Mouse (Mus musculus): ENCODE measurements around the gene Pyy.

Gene Pyy

DNA sequence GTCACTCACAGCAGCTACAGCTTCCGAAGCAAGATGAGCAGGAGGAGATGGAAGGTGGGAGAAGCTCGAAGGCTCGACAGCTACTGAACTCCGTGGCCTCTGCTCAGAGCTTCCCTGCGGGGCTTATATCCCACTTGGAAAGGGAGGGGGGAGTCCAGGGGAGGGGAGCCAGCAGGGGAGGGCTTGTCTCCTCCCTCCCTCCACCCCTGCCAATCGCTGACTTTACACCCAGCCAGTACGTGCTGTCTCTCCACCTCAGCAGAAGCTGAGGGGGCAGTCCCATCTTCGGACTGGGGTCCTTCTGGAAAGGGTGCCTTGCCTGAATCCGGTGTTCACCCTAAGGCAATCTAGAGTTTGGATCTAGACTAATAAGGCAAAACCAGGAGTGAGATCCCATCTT is at the start of gene Pyy:
Gene Pyy (minus strand): TSS at position 101 of the 400 bp plus-strand sequence.
- DNase-seq (ENCODE audit: low read depth in 1 of 2, low spot score in 2 of 2), result no peak

DNA sequence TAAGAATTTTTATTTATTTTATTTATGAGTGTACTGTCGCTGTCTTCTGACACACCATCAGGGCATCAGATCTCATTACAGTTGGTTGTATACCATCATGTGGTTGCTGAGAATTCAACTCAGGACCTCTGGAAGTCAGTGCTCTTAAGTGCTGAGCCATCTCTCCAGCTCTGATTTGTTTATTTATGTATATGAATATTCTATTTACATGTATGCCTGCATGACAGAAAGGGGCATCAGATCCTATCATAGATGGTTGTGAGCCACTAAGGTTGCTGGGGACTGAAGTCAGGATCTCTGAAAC is 49.1 kb upstream of the Pyy start:
- DNase-seq (ENCODE audit: low read depth in 1 of 2, low spot score in 2 of 2), result no peak

DNA sequence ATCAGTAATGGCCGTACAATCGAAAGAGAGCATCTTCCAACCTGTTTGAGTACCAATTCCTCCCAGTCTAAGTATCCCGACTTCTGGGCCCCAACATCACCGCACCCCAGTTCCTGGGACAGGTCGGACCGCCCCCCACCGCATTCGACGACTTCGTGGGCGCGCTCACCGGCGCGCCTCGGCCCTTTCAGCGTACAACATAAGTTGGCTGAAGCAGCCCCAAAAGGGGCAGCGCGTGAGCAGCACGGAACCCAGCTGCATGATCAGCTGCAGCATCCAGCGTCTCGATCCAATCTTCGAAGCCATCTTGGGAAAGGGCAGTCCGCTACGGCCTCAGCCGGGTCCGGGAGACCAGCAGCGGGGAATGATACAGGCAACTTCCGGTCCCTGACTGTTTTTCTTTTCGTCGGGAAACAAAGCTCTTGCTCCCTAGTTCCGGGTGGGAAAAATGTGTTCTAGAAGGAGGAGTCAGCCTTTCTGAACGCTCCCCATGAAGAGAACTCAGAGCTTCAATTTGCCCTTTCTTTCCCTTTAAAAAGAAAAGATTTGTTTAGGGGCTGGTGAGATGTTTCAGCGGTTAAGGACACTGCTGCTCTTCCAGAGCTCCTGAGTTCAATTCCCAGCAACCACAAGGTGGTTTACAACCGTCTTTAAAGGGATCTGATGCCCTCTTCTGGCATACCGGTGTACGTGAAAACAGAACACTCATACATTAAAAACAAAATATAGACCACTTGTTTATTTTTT is 48.6 kb upstream of the Pyy start, which contains the start of gene Tmem101:
Gene Tmem101 (minus strand): TSS at position 366 of the 747 bp plus-strand sequence.
- peak; percentile 68 to 82 for DNase-seq (ENCODE audit: low read depth in 1 of 2, low spot score in 2 of 2)

DNA sequence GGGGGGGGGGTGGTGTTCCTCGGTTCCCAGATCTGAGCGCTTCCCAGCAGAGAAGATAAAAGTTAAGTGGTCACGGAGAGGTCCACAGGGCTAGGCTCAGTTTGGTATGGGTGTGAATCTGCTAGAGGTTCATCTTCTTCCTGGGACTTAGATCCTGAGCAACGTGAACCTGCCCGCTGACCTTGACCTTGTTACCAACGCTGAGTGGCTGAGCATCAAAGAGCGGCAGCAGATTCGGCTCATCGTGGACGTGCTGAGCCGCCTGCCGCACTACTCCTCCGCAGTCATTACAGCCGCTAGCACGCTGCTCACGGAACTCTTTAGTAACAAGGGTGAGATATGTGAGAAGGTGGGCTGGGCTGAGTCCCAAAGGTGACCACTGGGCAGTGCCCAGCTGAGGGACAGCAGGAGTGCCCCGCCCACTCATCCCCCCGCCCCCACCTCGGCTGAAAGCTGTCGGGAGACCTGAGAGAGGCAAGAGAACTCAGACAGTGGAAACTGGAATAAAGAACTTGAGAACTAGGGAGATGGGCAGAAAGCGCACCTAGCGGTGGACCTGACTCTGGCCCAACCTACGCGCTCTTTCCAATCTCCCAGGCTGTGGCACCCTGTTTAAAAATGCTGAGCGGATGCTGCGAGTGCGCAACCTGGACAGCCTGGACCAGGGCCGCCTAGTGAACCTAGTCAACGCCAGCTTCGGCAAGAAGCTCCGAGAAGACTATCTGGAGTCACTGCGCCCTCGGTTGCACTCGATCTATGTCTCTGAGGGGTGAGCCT is 39.8 kb upstream of the Pyy start:
- no peak for DNase-seq (ENCODE audit: low read depth in 1 of 2, low spot score in 2 of 2)

- no peak for DNase-seq (ENCODE audit: low read depth in 1 of 2, low spot score in 2 of 2)
Observed at GRCm38 (mm10) chr11:102146531-102146930, 38.9 kb upstream of the Pyy start.

GRCm38 (mm10) chr11:102146005-102146404 is 38.4 kb upstream of the Pyy start:
- DNase-seq (ENCODE audit: low read depth in 1 of 2, low spot score in 2 of 2), result no peak

DNA sequence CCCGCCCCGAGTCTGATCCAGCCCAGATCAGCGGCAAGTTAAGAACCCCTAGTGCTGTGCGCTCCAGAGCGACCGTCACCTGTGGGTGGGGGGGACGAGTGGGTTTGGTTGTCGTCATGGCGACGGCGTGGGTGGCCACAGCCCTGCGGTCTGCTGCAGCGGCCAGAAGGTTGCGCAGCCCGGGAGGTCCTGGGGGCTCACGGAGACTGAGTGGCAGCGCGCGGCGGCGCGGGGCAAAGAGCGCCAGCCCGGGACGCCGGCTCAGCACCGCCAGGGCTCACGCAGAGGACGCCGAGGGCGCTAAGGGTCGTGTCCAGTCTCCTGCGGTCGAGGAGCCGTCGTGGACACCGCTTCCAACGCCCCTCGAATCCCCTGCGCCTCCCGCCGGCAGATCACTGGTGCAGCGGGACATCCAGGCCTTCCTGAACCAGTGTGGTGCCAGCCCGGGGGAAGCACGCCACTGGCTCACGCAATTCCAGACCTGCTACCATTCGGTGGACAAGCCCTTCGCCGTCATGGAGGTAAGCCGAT is 37.9 kb upstream of the Pyy start, which contains the start of gene Nags:
Gene Nags (plus strand): TSS at position 43 of the 531 bp plus-strand sequence.
- DNase-seq (ENCODE audit: low read depth in 1 of 2, low spot score in 2 of 2), result no peak

DNA sequence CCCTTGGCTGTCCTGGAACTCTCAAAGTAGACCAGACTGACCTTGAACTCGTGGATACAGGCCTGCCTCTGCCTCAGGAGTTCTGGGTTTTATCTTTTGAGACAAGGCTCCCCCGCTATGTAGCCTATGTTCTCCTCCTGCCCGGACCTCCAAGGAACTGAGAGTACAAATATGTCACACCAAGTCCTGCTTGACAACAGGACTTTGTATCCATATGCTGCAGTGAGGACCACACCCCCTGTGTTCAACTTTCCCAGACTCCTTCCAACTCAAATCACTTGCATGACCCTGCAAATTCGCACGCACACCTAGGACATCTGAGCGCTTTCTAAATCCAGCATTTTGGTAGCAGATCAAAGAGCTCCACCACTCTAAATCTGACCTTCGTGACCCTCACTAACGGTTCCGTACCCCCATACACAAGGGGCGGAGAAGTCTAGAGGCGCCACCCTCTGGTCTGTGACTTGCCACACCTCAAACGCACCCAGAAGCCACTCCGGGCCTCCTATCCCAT is 37.4 kb upstream of the Pyy start:
- no peak for DNase-seq (ENCODE audit: low read depth in 1 of 2, low spot score in 2 of 2)

DNA sequence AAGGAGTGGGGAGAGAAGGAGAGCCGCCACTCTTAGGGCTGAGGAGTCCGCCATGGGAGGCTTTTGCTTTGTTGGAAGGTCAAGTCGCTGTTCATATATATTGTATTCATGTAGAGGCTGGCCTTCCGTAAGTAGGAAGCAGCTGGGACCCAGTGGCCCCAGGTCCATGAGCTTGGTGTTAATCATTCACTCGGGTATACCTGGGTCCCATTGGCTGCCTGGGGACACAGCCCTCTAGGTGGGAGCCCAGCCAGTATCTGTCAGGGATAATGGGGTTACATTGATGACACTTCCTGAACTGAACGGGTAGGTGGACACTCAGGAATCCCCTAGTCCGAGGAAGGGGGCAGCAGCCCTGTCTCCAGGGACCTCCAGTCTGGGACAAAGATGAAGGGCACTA is 34.7 kb upstream of the Pyy start:
- no peak for DNase-seq (ENCODE audit: low read depth in 1 of 2, low spot score in 2 of 2)

DNA sequence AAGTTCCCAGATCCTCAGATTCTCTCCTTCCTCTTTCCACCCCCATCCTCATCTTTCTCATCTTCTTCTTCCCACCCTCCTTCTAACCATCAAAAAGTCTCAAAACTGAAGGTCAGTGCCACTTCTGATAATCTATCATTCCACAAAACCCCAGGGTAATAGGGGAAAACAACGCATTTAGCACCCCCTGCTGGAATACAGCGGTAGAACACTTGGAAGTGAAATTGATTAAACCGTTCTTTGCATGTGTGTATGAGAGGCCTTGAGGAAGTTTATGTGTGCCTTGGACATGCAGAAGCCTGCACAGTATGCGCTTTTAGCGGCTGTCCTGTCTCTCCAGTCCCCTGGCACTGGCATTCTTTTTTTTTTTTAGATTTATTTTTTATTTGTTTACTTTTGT is 32.9 kb upstream of the Pyy start:
- DNase-seq (ENCODE audit: low read depth in 1 of 2, low spot score in 2 of 2), result peak in 1 of 2 experiments; percentile 58

GRCm38 (mm10) chr11:102138447-102138740 is 30.8 kb upstream of the Pyy start:
- peak in 1 of 2 experiments; percentile 33 for DNase-seq (ENCODE audit: low read depth in 1 of 2, low spot score in 2 of 2)

DNA sequence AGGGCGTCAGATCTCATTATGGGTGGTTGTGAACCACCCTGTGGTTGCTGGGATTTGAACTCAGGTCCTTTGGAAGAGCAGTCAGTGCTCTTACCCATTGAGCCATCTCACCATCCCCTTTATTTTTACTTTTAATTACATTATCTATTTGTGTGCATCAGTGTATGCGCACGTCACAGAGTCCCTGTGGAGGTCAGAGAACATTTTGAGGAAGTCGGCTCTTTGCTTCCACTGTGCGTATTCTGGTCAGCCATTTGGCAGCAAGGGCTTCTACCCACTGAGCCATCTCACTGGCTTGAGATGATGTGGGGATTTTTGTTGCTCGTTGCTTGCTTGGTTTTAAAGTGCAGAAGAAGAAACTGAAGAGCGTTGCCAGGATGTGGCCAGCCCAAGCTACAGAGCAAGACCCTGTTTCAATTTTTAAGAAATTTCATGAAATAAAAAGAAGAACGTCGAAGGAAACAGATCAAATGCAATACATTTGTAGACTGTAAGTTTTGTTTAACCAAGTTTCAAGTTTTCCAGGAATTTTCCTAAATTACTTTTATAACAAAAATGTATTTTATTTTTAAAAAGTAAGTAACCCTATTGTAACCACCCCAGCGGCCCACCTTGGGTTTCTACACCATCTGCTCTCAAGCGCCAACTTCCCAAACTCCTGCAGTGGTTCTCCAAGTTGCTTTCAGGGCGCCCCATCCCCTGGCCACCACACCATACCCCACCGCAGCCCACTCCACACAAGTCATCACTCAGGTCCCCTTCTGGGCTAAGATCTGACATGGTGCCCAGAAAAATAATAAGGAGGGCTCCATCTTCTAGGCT is 30.2 kb upstream of the Pyy start:
- peak in 1 of 2 experiments; percentile 25 for DNase-seq (ENCODE audit: low read depth in 1 of 2, low spot score in 2 of 2)

- DNase-seq (ENCODE audit: low read depth in 1 of 2, low spot score in 2 of 2), result no peak
Observed at GRCm38 (mm10) chr11:102134516-102134915, 26.9 kb upstream of the Pyy start.

GRCm38 (mm10) chr11:102117386-102117785 is 9.8 kb upstream of the Pyy start:
- DNase-seq (ENCODE audit: low read depth in 1 of 2, low spot score in 2 of 2), result no peak

DNA sequence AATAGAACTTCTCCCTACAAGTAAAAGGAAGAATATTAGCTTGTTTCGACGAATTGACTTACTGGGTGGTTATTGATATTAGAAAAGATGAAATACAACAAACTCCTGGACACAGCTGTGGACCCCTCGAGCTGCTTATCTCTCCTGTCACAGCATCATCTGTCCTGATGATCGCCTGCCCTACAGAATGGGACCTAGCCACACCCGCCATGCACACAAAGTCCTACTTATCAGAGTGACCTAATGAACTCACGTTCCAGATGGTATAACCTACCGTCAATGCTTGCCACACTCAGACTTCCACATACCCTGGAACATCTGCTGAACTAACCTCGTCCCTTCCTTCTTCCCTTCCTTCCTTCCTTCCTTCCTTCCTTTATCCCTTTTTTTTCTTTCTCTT is 8.6 kb upstream of the Pyy start:
- DNase-seq (ENCODE audit: low read depth in 1 of 2, low spot score in 2 of 2), result no peak

DNA sequence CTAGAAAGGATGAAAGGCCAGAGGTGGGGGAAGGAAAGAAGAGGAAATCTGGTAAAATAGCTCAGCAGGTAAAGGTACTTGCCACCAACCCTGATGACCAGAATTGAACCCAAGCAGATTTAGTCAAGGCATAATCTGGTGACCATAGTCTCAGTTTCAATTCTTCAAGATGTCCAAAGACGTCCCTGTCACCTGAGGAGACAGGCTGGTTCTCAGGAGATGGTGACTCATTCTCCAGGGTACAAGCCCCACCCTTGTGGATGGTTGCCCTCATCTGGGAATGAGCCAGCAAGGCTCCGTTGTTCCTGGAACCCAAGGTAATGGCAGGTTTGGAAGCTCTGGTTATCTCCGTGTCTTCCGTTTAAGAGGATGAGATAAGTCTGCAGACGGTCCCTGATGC is 3.9 kb upstream of the Pyy start:
- DNase-seq (ENCODE audit: low read depth in 1 of 2, low spot score in 2 of 2), result no peak

GRCm38 (mm10) chr11:102106911-102107310 is 721 bp downstream of the Pyy start:
- no peak for DNase-seq (ENCODE audit: low read depth in 1 of 2, low spot score in 2 of 2)

DNA sequence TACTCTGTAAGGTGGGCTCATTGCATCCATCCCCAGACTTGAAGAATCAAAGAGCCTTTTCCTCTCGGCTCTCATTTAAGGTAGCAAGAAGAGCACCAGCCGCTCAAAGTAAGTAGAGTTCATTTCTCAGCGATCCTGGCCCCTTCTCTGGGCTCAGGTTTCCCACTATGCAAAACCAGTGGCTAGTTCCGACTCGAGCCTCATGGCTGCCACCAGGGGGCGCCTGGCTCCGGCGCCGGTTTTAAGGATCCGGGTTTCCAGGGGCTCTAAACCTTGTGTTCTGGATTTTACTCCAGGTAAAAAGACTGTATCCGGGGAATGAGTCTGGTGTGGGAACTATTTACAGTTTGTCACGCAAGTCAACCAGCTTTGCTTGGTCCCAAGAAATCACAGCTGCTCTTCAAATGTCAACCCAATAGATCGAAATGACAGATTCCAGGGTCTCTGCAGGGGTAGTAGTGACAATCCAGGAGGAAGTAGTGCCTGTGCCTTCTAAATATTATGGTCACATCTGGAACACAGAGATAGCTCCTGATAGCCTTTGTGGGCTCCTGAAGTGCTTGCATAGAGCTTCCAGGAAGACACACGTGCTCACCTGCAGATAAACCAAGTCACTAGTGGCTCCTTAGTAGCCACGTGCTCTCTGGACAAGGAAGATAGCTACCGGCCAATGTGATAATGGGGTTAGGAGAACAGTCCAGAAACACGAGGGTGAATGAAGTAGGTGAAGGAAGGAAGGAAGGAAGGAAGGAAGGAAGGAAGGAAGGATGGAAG is 5.0 kb downstream of the Pyy start:
- peak in 1 of 2 experiments; percentile 19 for DNase-seq (ENCODE audit: low read depth in 1 of 2, low spot score in 2 of 2)

GRCm38 (mm10) chr11:102101219-102101618 is 6.4 kb downstream of the Pyy start, which contains the start of gene Ppy:
Gene Ppy, minus strand, starts transcription at chr11:102101319.
- no peak for DNase-seq (ENCODE audit: low read depth in 1 of 2, low spot score in 2 of 2)

DNA sequence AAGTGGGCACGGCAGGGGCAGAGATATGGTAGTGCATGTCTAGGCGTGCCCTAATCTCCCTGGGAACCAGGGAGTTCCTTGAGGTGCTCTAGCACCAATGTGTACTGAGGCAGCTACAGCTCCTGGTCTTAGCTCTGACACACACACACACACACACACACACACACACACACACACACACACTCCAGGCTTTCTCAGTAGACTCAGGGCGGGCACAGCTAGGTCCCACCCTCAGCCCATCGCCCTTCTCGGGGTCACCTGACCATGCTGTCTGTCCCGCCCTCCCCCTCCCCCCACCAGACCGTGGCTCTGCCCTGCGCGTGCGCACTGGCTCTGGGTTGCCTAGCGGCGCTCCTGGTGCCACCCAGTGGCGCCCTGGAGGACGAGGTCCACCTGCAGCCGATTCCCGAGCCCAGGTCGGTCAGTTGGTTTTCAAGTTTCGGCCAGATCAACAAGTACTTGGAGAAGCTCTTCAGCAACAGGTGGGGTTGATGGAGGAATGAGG is 10.7 kb downstream of the Pyy start:
- DNase-seq (ENCODE audit: low read depth in 1 of 2, low spot score in 2 of 2), result no peak

Data from monocyte, adult 2 months (primary cell).